Mouse (Mus musculus): ENCODE measurements around the gene Dio3. TPM values are rescaled to one million over a fixed set of nuclear protein-coding genes. Genes with fewer than 3 reads are reported as not detected.

The Dio3 gene
- polyA plus RNA-seq, 1 experiment from 2014 or later = 0.31 TPM

- H3K27me3 ChIP-seq (replicated peaks; ENCODE audit: control insufficient read depth, insufficient read depth, low read length) = no peaks in the 10 kb centered on the region
- no peak for ATAC-seq
- no peaks in the 10 kb centered on the region for H3K9me3 ChIP-seq (ENCODE audit: control insufficient read depth)
- TF ChIP-seq CTCF (IDR thresholded peaks at IDR 0.05; ENCODE audit: low read depth) = no peak
- no peaks in the 10 kb centered on the region for H3K4me1 ChIP-seq (replicated peaks; ENCODE audit: control insufficient read depth, insufficient read depth, low read length)
- WGBS = 93% methylated on average over 5 of the region's 5 CpGs
- H3K4me2 ChIP-seq (replicated peaks; ENCODE audit: low read depth) = no peak overlapping the region
- H3K36me3 ChIP-seq (ENCODE audit: control insufficient read depth, insufficient read depth) = no peaks in the 10 kb centered on the region
- H3K4me3 ChIP-seq (ENCODE audit: low read depth, low read length) = no peak overlapping the region
- H3K9ac ChIP-seq (ENCODE audit: low read depth, low read length) = no peak overlapping the region
- no peak overlapping the region for H3K27ac ChIP-seq (ENCODE audit: low read depth, low read length)
Observed at GRCm38 (mm10) chr12:110239358-110239757, 39.5 kb upstream of the Dio3 start.

- 89% methylated on average over 6 of the region's 6 CpGs for WGBS
- Histone ChIP-seq H3K27me3 (replicated peaks; ENCODE audit: control insufficient read depth, insufficient read depth, low read length) (no peaks in the 10 kb centered on the region), H3K4me2 (replicated peaks; ENCODE audit: low read depth) (no peak overlapping the region), H3K4me3 (ENCODE audit: low read depth, low read length) (no peak overlapping the region), H3K27ac (ENCODE audit: low read depth, low read length) (no peak overlapping the region), H3K36me3 (ENCODE audit: control insufficient read depth, insufficient read depth) (no peaks in the 10 kb centered on the region), H3K9me3 (ENCODE audit: control insufficient read depth) (no peaks in the 10 kb centered on the region), H3K4me1 (replicated peaks; ENCODE audit: control insufficient read depth, insufficient read depth, low read length) (no peaks in the 10 kb centered on the region), H3K9ac (ENCODE audit: low read depth, low read length) (no peak overlapping the region)
- TF ChIP-seq CTCF (IDR thresholded peaks at IDR 0.05; ENCODE audit: low read depth) = no peak
- no peak for ATAC-seq
Observed at GRCm38 (mm10) chr12:110244581-110244980, 34.3 kb upstream of the Dio3 start.

- H3K9ac ChIP-seq (ENCODE audit: low read depth, low read length) = no peak overlapping the region
- ATAC-seq = no peak
- peak; percentile 27; the same call in 1 of the 2 replicates for TF ChIP-seq CTCF (IDR thresholded peaks at IDR 0.05; ENCODE audit: low read depth)
- H3K36me3 ChIP-seq (ENCODE audit: control insufficient read depth, insufficient read depth) = no peaks in the 10 kb centered on the region
- WGBS = 89% methylated on average over 4 of the region's 4 CpGs
- no peaks in the 10 kb centered on the region for H3K27me3 ChIP-seq (replicated peaks; ENCODE audit: control insufficient read depth, insufficient read depth, low read length)
- H3K27ac ChIP-seq (ENCODE audit: low read depth, low read length) = no peak overlapping the region
- no peak overlapping the region for H3K4me2 ChIP-seq (replicated peaks; ENCODE audit: low read depth)
- no peaks in the 10 kb centered on the region for H3K9me3 ChIP-seq (ENCODE audit: control insufficient read depth)
- H3K4me1 ChIP-seq (replicated peaks; ENCODE audit: control insufficient read depth, insufficient read depth, low read length) = no peaks in the 10 kb centered on the region
- no peak overlapping the region for H3K4me3 ChIP-seq (ENCODE audit: low read depth, low read length)
Observed at GRCm38 (mm10) chr12:110245461-110245860, 33.4 kb upstream of the Dio3 start.

- H3K4me2 ChIP-seq (replicated peaks; ENCODE audit: low read depth) = no peak overlapping the region
- H3K27ac ChIP-seq (ENCODE audit: low read depth, low read length) = no peak overlapping the region
- H3K27me3 ChIP-seq (replicated peaks; ENCODE audit: control insufficient read depth, insufficient read depth, low read length) = no peaks in the 10 kb centered on the region
- no peak overlapping the region for H3K4me3 ChIP-seq (ENCODE audit: low read depth, low read length)
- no peaks in the 10 kb centered on the region for H3K36me3 ChIP-seq (ENCODE audit: control insufficient read depth, insufficient read depth)
- no peak for TF ChIP-seq CTCF (IDR thresholded peaks at IDR 0.05; ENCODE audit: low read depth)
- peaks cover 5% of the 10 kb centered on the region; the same call in 1 of the 2 replicates for H3K4me1 ChIP-seq (replicated peaks; ENCODE audit: control insufficient read depth, insufficient read depth, low read length)
- no peak for ATAC-seq
- 27% methylated on average over 10 of the region's 10 CpGs for WGBS
- no peak overlapping the region for H3K9ac ChIP-seq (ENCODE audit: low read depth, low read length)
- no peaks in the 10 kb centered on the region for H3K9me3 ChIP-seq (ENCODE audit: control insufficient read depth)
Observed at GRCm38 (mm10) chr12:110252163-110252575, 26.7 kb upstream of the Dio3 start.

GRCm38 (mm10) chr12:110255731-110256130 is 23.1 kb upstream of the Dio3 start:
- H3K9me3 ChIP-seq (ENCODE audit: control insufficient read depth) = no peaks in the 10 kb centered on the region
- WGBS = 78% methylated on average over 10 of the region's 10 CpGs
- H3K4me2 ChIP-seq (replicated peaks; ENCODE audit: low read depth) = no peak overlapping the region
- H3K4me1 ChIP-seq (replicated peaks; ENCODE audit: control insufficient read depth, insufficient read depth, low read length) = peaks cover 10% of the 10 kb centered on the region; the same call in 1 of the 2 replicates
- TF ChIP-seq CTCF (IDR thresholded peaks at IDR 0.05; ENCODE audit: low read depth) = no peak
- no peak for ATAC-seq
- no peaks in the 10 kb centered on the region for H3K36me3 ChIP-seq (ENCODE audit: control insufficient read depth, insufficient read depth)
- no peak overlapping the region for H3K27ac ChIP-seq (ENCODE audit: low read depth, low read length)
- H3K27me3 ChIP-seq (replicated peaks; ENCODE audit: control insufficient read depth, insufficient read depth, low read length) = no peaks in the 10 kb centered on the region
- H3K4me3 ChIP-seq (ENCODE audit: low read depth, low read length) = no peak overlapping the region
- H3K9ac ChIP-seq (ENCODE audit: low read depth, low read length) = no peak overlapping the region

- no peak overlapping the region for H3K9ac ChIP-seq (ENCODE audit: low read depth, low read length)
- no peak overlapping the region for H3K27ac ChIP-seq (ENCODE audit: low read depth, low read length)
- TF ChIP-seq CTCF (IDR thresholded peaks at IDR 0.05; ENCODE audit: low read depth) = no peak
- H3K4me2 ChIP-seq (replicated peaks; ENCODE audit: low read depth) = no peak overlapping the region; the same call in 1 of the 2 replicates
- no peaks in the 10 kb centered on the region for H3K9me3 ChIP-seq (ENCODE audit: control insufficient read depth)
- WGBS = 47% methylated on average over 14 of the region's 14 CpGs
- no peak overlapping the region for H3K4me3 ChIP-seq (ENCODE audit: low read depth, low read length)
- H3K4me1 ChIP-seq (replicated peaks; ENCODE audit: control insufficient read depth, insufficient read depth, low read length) = peaks cover 10% of the 10 kb centered on the region; the same call in 1 of the 2 replicates
- H3K36me3 ChIP-seq (ENCODE audit: control insufficient read depth, insufficient read depth) = no peaks in the 10 kb centered on the region
- H3K27me3 ChIP-seq (replicated peaks; ENCODE audit: control insufficient read depth, insufficient read depth, low read length) = no peaks in the 10 kb centered on the region
- ATAC-seq = no peak
Observed at GRCm38 (mm10) chr12:110256478-110257220, 22.2 kb upstream of the Dio3 start.
